9 mouse cellular contexts compared by ENCODE assay signal in the genomic region with DNA sequence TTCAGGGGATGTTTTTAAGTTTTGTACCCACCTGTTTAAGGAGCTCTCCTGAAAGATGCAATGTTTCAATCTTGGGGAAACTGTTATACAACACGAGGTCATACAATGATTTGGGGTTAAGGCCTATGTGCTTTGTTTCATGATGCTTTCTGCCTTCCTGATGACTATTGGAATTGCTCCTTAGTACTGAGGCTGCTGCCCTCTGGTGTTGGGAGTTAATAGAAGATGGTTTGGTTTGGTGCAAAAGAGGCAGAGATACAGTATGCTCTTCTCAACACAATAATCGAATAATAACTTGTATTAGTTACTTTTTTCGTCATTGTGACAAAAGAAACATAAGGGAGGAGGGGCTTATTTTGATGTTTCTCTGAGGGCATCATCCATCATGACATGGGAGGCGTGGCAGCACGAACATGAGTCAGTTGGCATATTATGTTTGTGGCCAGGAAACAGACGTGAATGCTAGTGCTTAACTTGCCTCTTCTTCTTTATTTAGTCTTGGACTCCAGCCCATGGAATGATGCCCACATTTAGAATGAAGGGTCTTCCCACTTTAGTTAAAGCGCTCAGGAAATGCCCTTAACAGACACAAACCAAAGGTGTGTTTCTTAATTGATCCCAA. TPM values are rescaled to one million over a fixed set of nuclear protein-coding genes. Genes with fewer than 3 reads are reported as not detected.
DNase-seq lines count a peak whose midpoint lies in the region; ATAC-seq and TF ChIP-seq lines count a peak whose summit lies in the region.
"Had no signal": no experiment of that assay in that cellular context is flagged by ENCODE, and none has a peak within 500 bp of the region (broad histone marks: within the 10 kb centered on the region; RNA-seq: fewer than 3 reads in every experiment).

No protein-coding gene starts in this region.

- no peaks in the 10 kb centered on the region for H3K4me1 ChIP-seq in lung, embryonic 14.5 days (ENCODE audit: insufficient read depth)

- H3K27ac ChIP-seq in lung, embryonic 14.5 days (ENCODE audit: low read depth) = no peak overlapping the region

- WGBS in lung, embryonic 14.5 days = 55% methylated on average over 7 of the region's 7 CpGs

- H3K4me2 ChIP-seq in lung, embryonic 14.5 days = no peak overlapping the region

- ATAC-seq in lung, embryonic 14.5 days (ENCODE audit: insufficient read depth) = no peak; the same call in 1 of the 2 replicates

- peak; percentile 66 for DNase-seq in embryo, embryonic 10 days (ENCODE audit: low spot score)
- DNase-seq in embryo, embryonic 9.5 days (ENCODE audit: extremely low spot score) = no peak
- DNase-seq in right cerebral cortex, adult 2 months (ENCODE audit: low spot score in 2 of 2) = peak; percentile 43 to 56
- no peak for DNase-seq in right cerebral cortex, postnatal 14 days
- DNase-seq in cerebellum, adult 8-10 months = peak; percentile 51
- peak; percentile 73 for DNase-seq in induced T-regulatory cell, adult 2 months (ENCODE audit: low read depth)
- DNase-seq in lung, embryonic 14.5 days = peak; percentile 77
- peak; percentile 65 for DNase-seq in thymus, postnatal 4 days

- H3K27me3 ChIP-seq in lung, embryonic 14.5 days (ENCODE audit: insufficient read depth, low read length) = no peaks in the 10 kb centered on the region

- TF ChIP-seq CTCF in lung, embryonic 14.5 days (IDR thresholded peaks at IDR 0.05; ENCODE audit: low read depth) = peak; percentile 74

- no peak overlapping the region for H3K4me3 ChIP-seq in lung, embryonic 14.5 days (ENCODE audit: low read depth, low read length)

- H3K36me3 ChIP-seq in lung, embryonic 14.5 days (ENCODE audit: insufficient read depth) = no peaks in the 10 kb centered on the region

- H3K9ac ChIP-seq in lung, embryonic 14.5 days = no peak overlapping the region

- H3K9me3 ChIP-seq in lung, embryonic 14.5 days (ENCODE audit: low read depth, low read length) = no peaks in the 10 kb centered on the region
- H3K9me3 ChIP-seq: G1E had no signal

RNA-seq across cellular contexts. Expression of a gene that starts 7.2 kb away (rescaled TPM):
- polyA plus RNA-seq in lung, embryonic 14.5 days (2014; fragmentation: Nextera tagmentation; extraction: Ambion mirVana) = 2.2 and 2.6 TPM in 2 replicates

RNA-seq across cellular contexts. Expression of a gene that starts 50.9 kb away (rescaled TPM):
- 21.2 and 22.0 TPM in 2 replicates for polyA plus RNA-seq in lung, embryonic 14.5 days (2014; fragmentation: Nextera tagmentation; extraction: Ambion mirVana)
- polyA plus RNA-seq: G1E had no signal

RNA-seq across cellular contexts. Expression of a gene that starts 58.1 kb away (rescaled TPM):
- 1.8 and 2.2 TPM in 2 replicates for polyA plus RNA-seq in lung, embryonic 14.5 days (2014; fragmentation: Nextera tagmentation; extraction: Ambion mirVana)

Comparison
In these comparisons a context has a peak if more than half of its experiments do, and no peak if none do; other contexts are left out.
1. DNase-seq: peak in embryo, embryonic 10 days (single experiment), right cerebral cortex, adult 2 months (2 of 2), cerebellum, adult 8-10 months (single experiment), induced T-regulatory cell, adult 2 months (single experiment), lung, embryonic 14.5 days (single experiment) and thymus, postnatal 4 days (single experiment); none in embryo, embryonic 9.5 days (single experiment) and right cerebral cortex, postnatal 14 days (single experiment).